Mouse (Mus musculus) heart, embryonic 15.5 days (tissue): Measurements from ENCODE around the gene Abca13. TPM values are rescaled to one million over a fixed set of nuclear protein-coding genes. Genes with fewer than 3 reads are reported as not detected.
A peak's percentile ranks its signal among the peaks of the same experiment; 100 is the strongest.
"Not testable (repeated sequence)": the region's sequence is repeated elsewhere in the genome, so short reads cannot be mapped to it uniquely, and the experiment has no call there.

Experiments used
- ATAC-seq: fragments of 200-750 bp; cut with Nextera tagmentation; replicated peaks from 2 replicates; pipeline ENCODE4 v1.8.0; 2017; ENCODE audit warnings: low read depth, moderate TSS enrichment; ENCODE audit not compliant: insufficient number of reproducible peaks, insufficient read depth, low FRiP score
- H3K27ac ChIP-seq: fragments of 300-500 bp; sonication (generic); 2 replicates; pipeline ENCODE4 v1.5.1; 2015; ENCODE audit warnings: mild to moderate bottlenecking, inconsistent platforms
- H3K27me3 ChIP-seq: fragments of 300-500 bp; sonication (generic); 2 replicates; pipeline ENCODE4 v1.6.1; 2015; ENCODE audit warnings: inconsistent platforms
- H3K36me3 ChIP-seq: fragments of 300-500 bp; sonication (generic); 2 replicates; pipeline ENCODE4 v1.6.1; 2015; ENCODE audit warnings: mild to moderate bottlenecking, inconsistent platforms
- H3K4me1 ChIP-seq: fragments of 300-500 bp; sonication (generic); replicated peaks from 2 replicates; pipeline ENCODE4 v1.6.1; 2015; ENCODE audit warnings: inconsistent platforms
- H3K4me2 ChIP-seq: fragments of 300-500 bp; sonication (generic); 2 replicates; pipeline ENCODE4 v1.6.1; 2015; ENCODE audit warnings: inconsistent platforms, mild to moderate bottlenecking, moderate library complexity
- H3K4me3 ChIP-seq: fragments of 300-500 bp; sonication (generic); 2 replicates; pipeline ENCODE4 v1.5.1; 2015; ENCODE audit warnings: mild to moderate bottlenecking, inconsistent platforms
- H3K9ac ChIP-seq: fragments of 300-500 bp; sonication (generic); 2 replicates; pipeline ENCODE4 v1.6.1; 2015; ENCODE audit warnings: mild to moderate bottlenecking, inconsistent platforms
- H3K9me3 ChIP-seq: fragments of 300-500 bp; sonication (generic); replicated peaks from 2 replicates; pipeline ENCODE4 v1.6.1; 2016; ENCODE audit warnings: inconsistent platforms
- WGBS: fragments of 180-500 bp; shearing (Covaris S2); methylation state at CpG from one replicate; pipeline ENCODE4 v1.1.7; 2015; ENCODE audit warnings: mixed read lengths; 5-methylcytosine and 5-hydroxymethylcytosine counted together
- polyA plus RNA-seq: library from polyadenylated mRNA; unstranded; fragments of >200 nt; fragmentation: Nextera tagmentation; extraction: Ambion mirVana; gene quantifications from 2 replicates; pipeline ENCODE4 v1.2.1, GENCODE M21; 2015

Gene Abca13
- polyA plus RNA-seq, result 0.01 and 0.03 TPM in 2 replicates

- no peaks in the 10 kb centered on the region for H3K9me3 ChIP-seq
- H3K4me3 ChIP-seq, result no peak within 1 kb of the TSS
- no peak within 1 kb of the TSS for H3K27ac ChIP-seq
- no peaks in the 10 kb centered on the region for H3K27me3 ChIP-seq
- ATAC-seq, result no peak
- WGBS, result 57% methylated on average over 12 of the region's 12 CpGs
- H3K9ac ChIP-seq, result no peak within 1 kb of the TSS
- H3K36me3 ChIP-seq, result no peaks in the 10 kb centered on the region
- no peak within 1 kb of the TSS for H3K4me2 ChIP-seq
- no peaks in the 10 kb centered on the region for H3K4me1 ChIP-seq
Measured at GRCm38 (mm10) chr11:9191555-9192131, at the start of gene Abca13. Gene Abca13, plus strand, starts transcription at chr11:9191942.

GRCm38 (mm10) chr11:9145113-9145512, 46.6 kb upstream of the Abca13 start:
- 84% methylated on average over 2 of the region's 2 CpGs for WGBS
- no peak for ATAC-seq
- no peaks in the 10 kb centered on the region for H3K36me3 ChIP-seq

GRCm38 (mm10) chr11:9146115-9146514, 45.6 kb upstream of the Abca13 start:
- WGBS, result 85% methylated on average over 4 of the region's 4 CpGs
- H3K4me2 ChIP-seq, result no peak overlapping the region
- H3K27me3 ChIP-seq, result no peaks in the 10 kb centered on the region
- ATAC-seq, result no peak
- H3K36me3 ChIP-seq, result no peaks in the 10 kb centered on the region
- no peaks in the 10 kb centered on the region for H3K9me3 ChIP-seq
- H3K9ac ChIP-seq, result no peak overlapping the region
- no peaks in the 10 kb centered on the region for H3K4me1 ChIP-seq
- no peak overlapping the region for H3K4me3 ChIP-seq
- no peak overlapping the region for H3K27ac ChIP-seq

More at GRCm38 (mm10) chr11:9145113-9145512, 46.6 kb upstream of the Abca13 start:
- H3K27me3 ChIP-seq, result no peaks in the 10 kb centered on the region
- no peak overlapping the region for H3K4me2 ChIP-seq
- H3K9me3 ChIP-seq, result no peaks in the 10 kb centered on the region
- no peak overlapping the region for H3K27ac ChIP-seq
- no peaks in the 10 kb centered on the region for H3K4me1 ChIP-seq
- H3K4me3 ChIP-seq, result no peak overlapping the region
- no peak overlapping the region for H3K9ac ChIP-seq

GRCm38 (mm10) chr11:9146683-9147082, 45.1 kb upstream of the Abca13 start:
- ATAC-seq, result no peak
- H3K27me3 ChIP-seq, result no peaks in the 10 kb centered on the region
- 77% methylated on average over 1 of the region's 1 CpGs for WGBS

DNA sequence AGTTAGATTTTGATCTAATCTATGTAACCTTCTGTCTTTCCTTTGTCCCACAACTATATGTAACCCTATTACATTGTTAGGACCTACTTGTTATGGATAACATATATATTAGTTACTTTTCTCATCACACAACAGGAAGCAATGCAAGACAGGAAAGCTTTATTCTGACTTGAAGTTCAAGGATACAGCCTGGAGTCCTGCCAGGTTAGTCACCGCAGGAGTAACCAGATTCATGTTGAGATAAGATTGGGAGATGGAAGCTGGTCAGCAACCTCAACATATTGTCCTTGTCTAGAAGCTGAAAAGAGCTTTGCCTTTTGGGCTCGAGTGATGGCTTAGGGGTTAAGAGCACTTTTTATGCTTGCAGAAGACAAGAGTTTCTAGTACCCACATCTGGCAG, 43.5 kb upstream of the Abca13 start:
- H3K27ac ChIP-seq, result no peak overlapping the region
- no peak for ATAC-seq
- no peak overlapping the region for H3K9ac ChIP-seq
- no peak overlapping the region for H3K4me3 ChIP-seq
- H3K4me1 ChIP-seq, result no peaks in the 10 kb centered on the region
- H3K4me2 ChIP-seq, result no peak overlapping the region
- 60% methylated on average over 2 of the region's 2 CpGs for WGBS
- H3K27me3 ChIP-seq, result no peaks in the 10 kb centered on the region
- no peaks in the 10 kb centered on the region for H3K9me3 ChIP-seq
- H3K36me3 ChIP-seq, result no peaks in the 10 kb centered on the region

More at GRCm38 (mm10) chr11:9146683-9147082, 45.1 kb upstream of the Abca13 start:
- Histone ChIP-seq H3K9me3 (no peaks in the 10 kb centered on the region), H3K4me2 (no peak overlapping the region), H3K4me1 (no peaks in the 10 kb centered on the region), H3K36me3 (no peaks in the 10 kb centered on the region), H3K4me3 (no peak overlapping the region), H3K27ac (no peak overlapping the region), H3K9ac (no peak overlapping the region)

GRCm38 (mm10) chr11:9150403-9150802, 41.3 kb upstream of the Abca13 start:
- H3K9ac ChIP-seq, H3K4me2 ChIP-seq, H3K27me3 ChIP-seq, H3K36me3 ChIP-seq, ATAC-seq, H3K4me3 ChIP-seq, H3K27ac ChIP-seq, H3K9me3 ChIP-seq, H3K4me1 ChIP-seq: not testable (repeated sequence)
- WGBS, result 73% methylated on average over 25 of the region's 25 CpGs

- H3K9me3 ChIP-seq, result no peaks in the 10 kb centered on the region
- H3K36me3 ChIP-seq, result no peaks in the 10 kb centered on the region
- no peaks in the 10 kb centered on the region for H3K4me1 ChIP-seq
- no peak overlapping the region for H3K27ac ChIP-seq
- no peak overlapping the region for H3K4me2 ChIP-seq
- no peak overlapping the region for H3K4me3 ChIP-seq
- no peaks in the 10 kb centered on the region for H3K27me3 ChIP-seq
- no peak for ATAC-seq
- H3K9ac ChIP-seq, result no peak overlapping the region
- WGBS, result 38% methylated on average over 3 of the region's 3 CpGs
Measured at GRCm38 (mm10) chr11:9159953-9160352, 31.8 kb upstream of the Abca13 start.

DNA sequence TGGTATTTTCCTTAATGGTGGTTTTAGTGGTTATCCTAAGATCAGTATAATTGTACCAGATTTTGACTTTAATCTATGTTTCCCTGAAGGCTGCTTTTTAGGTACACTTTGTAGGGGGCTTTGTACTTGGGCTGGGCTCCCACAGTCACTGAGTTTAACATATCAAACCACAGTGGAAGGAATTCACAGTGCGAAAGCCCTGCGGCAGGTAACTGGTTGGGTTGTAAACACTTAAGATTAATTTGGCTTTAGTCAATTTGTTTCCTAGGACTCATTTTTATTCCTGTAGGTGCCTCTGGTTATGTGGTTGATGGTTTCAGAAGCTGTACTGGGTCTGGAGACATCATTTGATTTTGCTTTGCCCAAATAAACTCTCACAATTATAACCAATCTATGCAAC, 24.4 kb upstream of the Abca13 start:
- H3K27ac ChIP-seq, result no peak overlapping the region
- no peak for ATAC-seq
- no peaks in the 10 kb centered on the region for H3K36me3 ChIP-seq
- H3K4me1 ChIP-seq, result no peaks in the 10 kb centered on the region
- no peak overlapping the region for H3K9ac ChIP-seq
- WGBS, result 84% methylated on average over 2 of the region's 2 CpGs
- H3K27me3 ChIP-seq, result no peaks in the 10 kb centered on the region
- no peak overlapping the region for H3K4me2 ChIP-seq
- H3K4me3 ChIP-seq, result no peak overlapping the region
- no peaks in the 10 kb centered on the region for H3K9me3 ChIP-seq

DNA sequence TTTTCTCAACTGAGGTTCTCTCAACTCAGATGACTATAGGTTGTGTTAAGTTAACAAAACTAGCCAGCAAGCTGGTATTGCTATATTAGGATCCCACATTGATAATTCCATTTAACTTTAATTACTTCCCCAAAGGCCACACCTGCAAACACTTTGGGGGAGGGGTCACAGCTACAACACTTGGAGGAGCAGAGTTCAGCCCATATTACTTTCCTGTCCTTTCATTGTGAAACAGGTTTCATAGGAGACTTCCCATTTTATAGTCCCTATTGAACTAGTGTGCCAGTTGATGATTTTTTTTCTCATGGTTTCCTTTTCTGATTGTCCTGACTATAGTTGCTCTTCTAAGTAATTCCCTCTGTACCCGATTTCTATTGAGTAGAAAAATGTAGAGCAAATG, 10.3 kb upstream of the Abca13 start:
- WGBS, result 70% methylated on average over 1 of the region's 1 CpGs
- Histone ChIP-seq H3K27me3 (no peaks in the 10 kb centered on the region), H3K4me1 (no peaks in the 10 kb centered on the region), H3K9ac (no peak overlapping the region), H3K27ac (no peak overlapping the region), H3K4me3 (no peak overlapping the region), H3K4me2 (no peak overlapping the region), H3K9me3 (no peaks in the 10 kb centered on the region), H3K36me3 (no peaks in the 10 kb centered on the region)
- ATAC-seq, result no peak

- H3K9ac ChIP-seq, result not testable (repeated sequence)
Measured at GRCm38 (mm10) chr11:9189471-9189870, 2.3 kb upstream of the Abca13 start.

DNA sequence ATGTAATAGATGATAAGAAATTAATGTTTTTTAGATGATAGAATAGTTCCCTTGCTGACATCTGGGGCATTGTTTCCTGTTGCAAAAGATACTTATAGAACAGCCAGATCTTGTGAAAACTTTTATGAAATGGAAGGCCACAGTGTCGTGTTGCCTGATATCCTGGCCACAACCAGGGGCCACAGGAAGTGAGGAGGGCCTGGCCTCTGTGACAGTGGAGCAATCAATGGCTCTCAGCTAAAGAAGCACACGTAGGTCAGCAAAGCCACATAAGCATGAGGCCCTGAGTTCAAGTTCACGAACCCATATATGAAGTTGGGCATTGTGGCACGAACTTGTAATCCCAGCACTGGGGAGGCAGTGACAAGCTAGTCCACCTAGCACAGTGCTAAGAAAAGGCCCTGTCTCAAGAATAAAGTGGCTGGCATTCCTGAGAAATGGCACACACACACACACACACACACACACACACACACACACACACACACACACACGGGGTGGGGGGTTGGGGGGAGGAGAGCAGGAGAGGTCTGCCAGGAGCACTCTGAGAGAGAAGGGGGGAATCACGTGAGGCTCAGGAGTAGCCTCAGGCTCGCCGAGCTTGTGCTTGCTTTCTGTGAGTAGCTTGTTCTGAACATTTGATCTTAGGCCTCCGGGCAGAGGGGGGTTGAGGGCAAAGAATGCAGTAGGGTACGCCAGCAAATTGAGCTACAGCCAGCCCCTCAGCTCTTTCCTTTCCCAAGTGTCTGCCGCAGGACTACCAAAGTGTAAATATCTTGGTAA, 779 bp upstream of the Abca13 start:
- 0 out of 2 replicates have a peak, but pooled peaks have one; percentile 27 for ATAC-seq

More at GRCm38 (mm10) chr11:9189471-9189870, 2.3 kb upstream of the Abca13 start:
- not testable (repeated sequence) for ATAC-seq, H3K4me2 ChIP-seq, H3K4me1 ChIP-seq, H3K27me3 ChIP-seq, H3K27ac ChIP-seq, H3K36me3 ChIP-seq, H3K9me3 ChIP-seq, H3K4me3 ChIP-seq

DNA sequence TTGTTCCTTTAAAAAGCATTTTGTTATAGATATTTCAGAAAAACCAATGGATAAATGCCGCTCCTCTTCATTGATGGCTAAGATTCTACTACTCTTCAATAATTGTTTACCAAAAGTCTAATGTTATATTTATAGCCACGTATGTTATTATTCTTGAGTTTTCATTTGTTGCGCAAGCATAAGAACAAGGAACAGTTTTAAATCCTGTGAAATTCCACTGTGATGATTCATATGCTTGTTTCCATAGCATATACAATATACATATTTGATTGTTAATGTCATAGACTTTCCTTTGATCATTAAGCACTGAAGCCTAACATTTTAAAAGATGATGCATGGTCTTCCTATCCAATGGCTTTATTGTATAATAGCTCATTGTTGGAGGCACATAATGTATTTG, 3.1 kb downstream of the Abca13 start:
- Histone ChIP-seq H3K9ac (no peak overlapping the region), H3K4me1 (no peaks in the 10 kb centered on the region), H3K4me3 (no peak overlapping the region), H3K27ac (no peak overlapping the region), H3K27me3 (no peaks in the 10 kb centered on the region), H3K9me3 (no peaks in the 10 kb centered on the region), H3K4me2 (no peak overlapping the region), H3K36me3 (no peaks in the 10 kb centered on the region)
- ATAC-seq, result no peak
- 81% methylated on average over 3 of the region's 3 CpGs for WGBS

More for the DNA sequence above, 779 bp upstream of the Abca13 start:
- Histone ChIP-seq H3K4me1 (no peaks in the 10 kb centered on the region), H3K9ac (no peak overlapping the region), H3K27ac (no peak overlapping the region), H3K4me2 (no peak overlapping the region), H3K9me3 (no peaks in the 10 kb centered on the region), H3K27me3 (no peaks in the 10 kb centered on the region), H3K36me3 (no peaks in the 10 kb centered on the region), H3K4me3 (no peak overlapping the region)
- 45% methylated on average over 11 of the region's 11 CpGs for WGBS
